Mouse (Mus musculus): Measurements from ENCODE around the gene Ank3. TPM values are rescaled to one million over a fixed set of nuclear protein-coding genes. Genes with fewer than 3 reads are reported as not detected.
A peak's percentile ranks its signal among the peaks of the same experiment; 100 is the strongest.

Gene Ank3
- total and polyA plus RNA-seq, 3 experiments, result 3.2 to 6.7 TPM; not detected in 1

- H3K4me1 ChIP-seq (ENCODE audit: control insufficient read depth in 1 of 2, insufficient read depth in 2 of 2, low read length in 2 of 2), result no peaks in the 10 kb centered on the region
- H3K36me3 ChIP-seq (ENCODE audit: control insufficient read depth in 1 of 2, insufficient read depth in 2 of 2, low read length in 2 of 2), result no peaks in the 10 kb centered on the region
- no peak overlapping the region for H3K9ac ChIP-seq (ENCODE audit: control insufficient read depth, low read depth, low read length, poor library complexity, severe bottlenecking)
- no peaks in the 10 kb centered on the region for H3K27me3 ChIP-seq (ENCODE audit: control insufficient read depth in 1 of 2, insufficient read depth in 2 of 2, low read length in 2 of 2)
- H3K27ac ChIP-seq (ENCODE audit: control insufficient read depth, low read depth, low read length), result no peak overlapping the region
- DNase-seq (ENCODE audit: low read depth, low spot score), result no peak
- TF ChIP-seq ZNF384 (IDR thresholded peaks at IDR 0.05; ENCODE audit: low read depth, low read length) (no peak), POLR2AphosphoS5 (IDR thresholded peaks at IDR 0.05; ENCODE audit: borderline replicate concordance, low read depth, low read length) (peak; percentile 83; the same call in 1 of the 2 replicates), GATA1 (IDR thresholded peaks at IDR 0.05; ENCODE audit: low read depth, low read length) (no peak)
- H3K4me3 ChIP-seq (ENCODE audit: control insufficient read depth in 1 of 2, insufficient read depth in 1 of 2, low read depth in 2 of 2, low read length in 2 of 2), result no peak overlapping the region
- no peaks in the 10 kb centered on the region for H3K79me2 ChIP-seq (ENCODE audit: control insufficient read depth, insufficient read depth, low read length, poor library complexity)
- H3K9me3 ChIP-seq (replicated peaks; ENCODE audit: insufficient read depth, low read length), result no peaks in the 10 kb centered on the region
Measured at GRCm38 (mm10) chr10:69555592-69555991, 157.0 kb downstream of the Ank3 start.

- H3K79me2 ChIP-seq (ENCODE audit: control insufficient read depth, insufficient read depth, low read length, poor library complexity), result no peaks in the 10 kb centered on the region
- no peaks in the 10 kb centered on the region for H3K27me3 ChIP-seq (ENCODE audit: control insufficient read depth in 1 of 2, insufficient read depth in 2 of 2, low read length in 2 of 2)
- TF ChIP-seq MAX (IDR thresholded peaks at IDR 0.05; ENCODE audit: low read length) (no peak), ZMIZ1 (IDR thresholded peaks at IDR 0.05; ENCODE audit: low read depth, low read length) (no peak)
- no peak overlapping the region for H3K4me3 ChIP-seq (ENCODE audit: control insufficient read depth in 1 of 2, insufficient read depth in 1 of 2, low read depth in 2 of 2, low read length in 2 of 2)
- H3K27ac ChIP-seq (ENCODE audit: control insufficient read depth, low read depth, low read length), result no peak overlapping the region
- no peak for DNase-seq (ENCODE audit: low read depth, low spot score)
- H3K4me1 ChIP-seq (ENCODE audit: control insufficient read depth in 1 of 2, insufficient read depth in 2 of 2, low read length in 2 of 2), result no peaks in the 10 kb centered on the region
- no peak overlapping the region for H3K9ac ChIP-seq (ENCODE audit: control insufficient read depth, low read depth, low read length, poor library complexity, severe bottlenecking)
- H3K9me3 ChIP-seq (replicated peaks; ENCODE audit: insufficient read depth, low read length), result no peaks in the 10 kb centered on the region
- H3K36me3 ChIP-seq (ENCODE audit: control insufficient read depth in 1 of 2, insufficient read depth in 2 of 2, low read length in 2 of 2), result no peaks in the 10 kb centered on the region
Measured at GRCm38 (mm10) chr10:69556278-69556677, 157.7 kb downstream of the Ank3 start.

- H3K4me3 ChIP-seq (ENCODE audit: control insufficient read depth in 1 of 2, insufficient read depth in 1 of 2, low read depth in 2 of 2, low read length in 2 of 2), result no peak overlapping the region
- no peaks in the 10 kb centered on the region for H3K27me3 ChIP-seq (ENCODE audit: control insufficient read depth in 1 of 2, insufficient read depth in 2 of 2, low read length in 2 of 2)
- H3K27ac ChIP-seq (ENCODE audit: control insufficient read depth, low read depth, low read length), result no peak overlapping the region
- no peaks in the 10 kb centered on the region for H3K36me3 ChIP-seq (ENCODE audit: control insufficient read depth in 1 of 2, insufficient read depth in 2 of 2, low read length in 2 of 2)
- DNase-seq (ENCODE audit: low read depth, low spot score), result no peak
- H3K9me3 ChIP-seq (replicated peaks; ENCODE audit: insufficient read depth, low read length), result no peaks in the 10 kb centered on the region
- H3K4me1 ChIP-seq (ENCODE audit: control insufficient read depth in 1 of 2, insufficient read depth in 2 of 2, low read length in 2 of 2), result no peaks in the 10 kb centered on the region
- no peak overlapping the region for H3K9ac ChIP-seq (ENCODE audit: control insufficient read depth, low read depth, low read length, poor library complexity, severe bottlenecking)
- TF ChIP-seq MEF2A (IDR thresholded peaks at IDR 0.05; ENCODE audit: extremely low read depth, insufficient replicate concordance, low read depth, low read length, poor library complexity, severe bottlenecking) (no peak), ZMIZ1 (IDR thresholded peaks at IDR 0.05; ENCODE audit: low read depth, low read length) (no peak), MYB (IDR thresholded peaks at IDR 0.05; ENCODE audit: low read depth, low read length) (no peak), MYC (IDR thresholded peaks at IDR 0.05; ENCODE audit: low read depth, low read length) (no peak), GABPA (IDR thresholded peaks at IDR 0.05; ENCODE audit: low read depth, low read length) (no peak), KAT2A (conservative IDR thresholded peaks at IDR 0.05; ENCODE audit: low read depth, low read length) (no peak), ELF1 (IDR thresholded peaks at IDR 0.05; ENCODE audit: low read depth, low read length) (no peak), SMC3 (IDR thresholded peaks at IDR 0.05; ENCODE audit: low read depth, low read length) (no peak), MAFK (IDR thresholded peaks at IDR 0.05; ENCODE audit: borderline replicate concordance, low read depth, low read length) (no peak), NELFE (IDR thresholded peaks at IDR 0.05; ENCODE audit: low read depth, low read length) (no peak), POLR2AphosphoS5 (IDR thresholded peaks at IDR 0.05; ENCODE audit: borderline replicate concordance, low read depth, low read length) (no peak), POLR2A (IDR thresholded peaks at IDR 0.05; ENCODE audit: control insufficient read depth in 1 of 2, insufficient read depth in 1 of 2, low read depth in 1 of 2, low read length in 2 of 2, poor library complexity in 1 of 2) (no peak), TBP (IDR thresholded peaks at IDR 0.05; ENCODE audit: low read depth, low read length) (no peak), HCFC1 (IDR thresholded peaks at IDR 0.05; ENCODE audit: low read depth, low read length) (no peak), POLR2AphosphoS2 (IDR thresholded peaks at IDR 0.05; ENCODE audit: low read length) (no peak), RCOR1 (IDR thresholded peaks at IDR 0.05; ENCODE audit: low read depth, low read length) (no peak), RAD21 (IDR thresholded peaks at IDR 0.05; ENCODE audit: low read depth, low read length) (no peak), USF2 (IDR thresholded peaks at IDR 0.05; ENCODE audit: borderline replicate concordance in 1 of 2, insufficient read depth in 1 of 2, low read depth in 1 of 2, low read length in 2 of 2) (no peak)
- H3K79me2 ChIP-seq (ENCODE audit: control insufficient read depth, insufficient read depth, low read length, poor library complexity), result no peaks in the 10 kb centered on the region
Measured at GRCm38 (mm10) chr10:69560237-69560636, 161.7 kb downstream of the Ank3 start.

All from MEL (cell line).